Mouse (Mus musculus) olfactory bulb, adult 2 months (tissue): ENCODE data around the gene Gm6592.
"Not testable (repeated sequence)": the region's sequence is repeated elsewhere in the genome, so short reads cannot be mapped to it uniquely, and the experiment has no call there.

Source experiments
- CTCF ChIP-seq: fragments of 200-500 bp; IDR thresholded peaks from 2 replicates; pipeline ENCODE4 v1.5.1; 2012; ENCODE audit warnings: low read depth, mild to moderate bottlenecking, low read length, moderate library complexity; ENCODE audit not compliant: insufficient read depth
- POLR2A ChIP-seq: fragments of 200-500 bp; IDR thresholded peaks from 2 replicates; pipeline ENCODE4 v1.6.1; 2012; ENCODE audit warnings: mild to moderate bottlenecking, low read depth, low read length, moderate library complexity; ENCODE audit not compliant: insufficient read depth

DNA sequence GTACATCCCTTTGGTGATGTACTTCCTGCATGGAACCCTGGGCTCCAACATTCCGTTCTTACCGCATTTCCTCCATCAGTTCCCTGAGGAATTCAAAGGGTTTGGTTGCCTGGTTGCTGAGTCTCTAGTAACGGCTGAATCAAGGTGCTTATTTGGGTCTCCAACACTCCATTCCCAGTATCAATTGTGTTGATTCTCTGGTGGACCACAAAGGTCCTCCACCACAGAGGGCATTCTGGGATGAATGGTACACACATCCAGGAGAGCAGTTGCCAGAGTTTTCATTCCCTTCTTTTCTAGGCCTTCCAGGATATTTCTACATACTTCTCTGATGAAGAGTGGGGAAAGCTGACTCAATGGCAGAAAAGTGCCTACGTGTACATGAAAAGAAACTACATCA is 30.2 kb downstream of the Gm6592 start, which contains the start of gene Gm5751:
- TF ChIP-seq CTCF, POLR2A: not testable (repeated sequence)
